Mouse (Mus musculus): ENCODE results near the gene Camk1. TPM values are rescaled to one million over a fixed set of nuclear protein-coding genes. Genes with fewer than 3 reads are reported as not detected.

Gene Camk1
- polyA plus RNA-seq, 1 experiment, result 28.6 TPM

GRCm38 (mm10) chr6:113351161-113351560 lies 7.4 kb upstream of the Camk1 start:
- TF ChIP-seq CTCF (IDR thresholded peaks at IDR 0.05; ENCODE audit: control insufficient read depth, insufficient read depth, low read length), result no peak
- no peak for TF ChIP-seq POLR2A (IDR thresholded peaks at IDR 0.05; ENCODE audit: borderline replicate concordance, control insufficient read depth, low read depth, low read length)
- H3K27ac ChIP-seq (ENCODE audit: control insufficient read depth, insufficient read depth, low read depth, low read length, poor library complexity), result peak overlapping the region; percentile 70; the same call in 1 of the 2 replicates
- no peaks in the 10 kb centered on the region; the same call in 1 of the 2 replicates for H3K4me1 ChIP-seq (ENCODE audit: control insufficient read depth, insufficient read depth, low read length)
- WGBS, result 71% methylated on average over 1 of the region's 1 CpGs
- no peak overlapping the region for H3K4me3 ChIP-seq (replicated peaks; ENCODE audit: control insufficient read depth, low read depth, low read length)

DNA sequence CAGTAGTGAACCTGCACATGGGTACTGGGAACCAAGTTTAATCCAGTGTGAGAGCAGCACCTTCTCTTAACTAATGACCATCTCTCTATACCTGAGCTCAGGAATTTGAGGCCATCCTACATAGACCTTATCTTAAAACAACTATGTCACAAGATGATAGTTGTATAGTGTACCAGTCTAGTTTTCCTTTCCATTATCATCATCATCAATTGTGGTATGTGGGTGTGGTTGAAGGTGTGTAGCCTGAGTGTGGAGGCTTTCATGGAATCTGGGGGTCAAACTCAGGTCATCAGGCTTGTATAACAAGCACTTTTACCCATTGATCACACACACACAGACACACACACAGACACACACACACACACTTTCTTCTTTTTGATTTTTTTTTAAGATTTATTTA lies 6.8 kb upstream of the Camk1 start:
- TF ChIP-seq CTCF (IDR thresholded peaks at IDR 0.05; ENCODE audit: control insufficient read depth, insufficient read depth, low read length), result no peak
- no peak for TF ChIP-seq POLR2A (IDR thresholded peaks at IDR 0.05; ENCODE audit: borderline replicate concordance, control insufficient read depth, low read depth, low read length)
- Histone ChIP-seq H3K4me1 (ENCODE audit: control insufficient read depth, insufficient read depth, low read length) (no peaks in the 10 kb centered on the region; the same call in 1 of the 2 replicates), H3K4me3 (replicated peaks; ENCODE audit: control insufficient read depth, low read depth, low read length) (no peak overlapping the region), H3K27ac (ENCODE audit: control insufficient read depth, insufficient read depth, low read depth, low read length, poor library complexity) (no peak overlapping the region)

- Histone ChIP-seq H3K27ac (ENCODE audit: control insufficient read depth, insufficient read depth, low read depth, low read length, poor library complexity) (no peak overlapping the region), H3K4me1 (ENCODE audit: control insufficient read depth, insufficient read depth, low read length) (peaks cover 2% of the 10 kb centered on the region; the same call in 1 of the 2 replicates), H3K4me3 (replicated peaks; ENCODE audit: control insufficient read depth, low read depth, low read length) (no peak overlapping the region)
- 77% methylated on average over 4 of the region's 4 CpGs for WGBS
- no peak for TF ChIP-seq CTCF (IDR thresholded peaks at IDR 0.05; ENCODE audit: control insufficient read depth, insufficient read depth, low read length)
- no peak for TF ChIP-seq POLR2A (IDR thresholded peaks at IDR 0.05; ENCODE audit: borderline replicate concordance, control insufficient read depth, low read depth, low read length)
Observed at GRCm38 (mm10) chr6:113346897-113347296, 3.1 kb upstream of the Camk1 start.

GRCm38 (mm10) chr6:113344321-113344720 lies 537 bp upstream of the Camk1 start:
- Histone ChIP-seq H3K27ac (ENCODE audit: control insufficient read depth, insufficient read depth, low read depth, low read length, poor library complexity) (no peak overlapping the region), H3K4me3 (replicated peaks; ENCODE audit: control insufficient read depth, low read depth, low read length) (no peak overlapping the region), H3K4me1 (ENCODE audit: control insufficient read depth, insufficient read depth, low read length) (peaks cover 2% of the 10 kb centered on the region)
- 25% methylated on average over 2 of the region's 2 CpGs for WGBS
- TF ChIP-seq POLR2A (IDR thresholded peaks at IDR 0.05; ENCODE audit: borderline replicate concordance, control insufficient read depth, low read depth, low read length), result no peak

DNA sequence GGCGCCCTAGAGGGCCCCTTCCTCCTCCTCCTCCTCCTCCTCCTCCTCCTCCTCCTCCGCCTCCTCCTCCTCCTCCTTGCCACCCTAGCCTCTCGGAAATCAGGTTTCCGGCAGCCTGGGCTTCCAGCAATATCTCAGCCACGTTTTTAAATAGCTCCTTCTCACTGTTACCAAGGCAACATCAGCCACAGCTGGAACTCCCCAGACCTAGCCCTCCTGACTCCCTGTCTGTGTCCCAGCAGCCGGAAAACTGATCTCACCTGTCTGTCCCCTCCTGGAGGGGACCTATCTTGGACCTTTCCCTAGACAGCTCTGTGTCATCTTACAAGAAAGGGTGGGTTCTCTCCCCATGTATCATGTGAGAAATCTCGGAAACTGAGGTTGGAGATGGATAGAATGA lies 1.5 kb downstream of the Camk1 start:
- Histone ChIP-seq H3K4me3 (replicated peaks; ENCODE audit: control insufficient read depth, low read depth, low read length) (no peak overlapping the region), H3K27ac (ENCODE audit: control insufficient read depth, insufficient read depth, low read depth, low read length, poor library complexity) (no peak overlapping the region), H3K4me1 (ENCODE audit: control insufficient read depth, insufficient read depth, low read length) (peaks cover 2% of the 10 kb centered on the region)
- 38% methylated on average over 7 of the region's 7 CpGs for WGBS
- TF ChIP-seq CTCF (IDR thresholded peaks at IDR 0.05; ENCODE audit: control insufficient read depth, insufficient read depth, low read length) (no peak), POLR2A (IDR thresholded peaks at IDR 0.05; ENCODE audit: borderline replicate concordance, control insufficient read depth, low read depth, low read length) (no peak)

GRCm38 (mm10) chr6:113341574-113341973 lies 2.2 kb downstream of the Camk1 start:
- H3K4me3 ChIP-seq (replicated peaks; ENCODE audit: control insufficient read depth, low read depth, low read length), result peak overlapping the region; percentile 27
- peaks cover 2% of the 10 kb centered on the region for H3K4me1 ChIP-seq (ENCODE audit: control insufficient read depth, insufficient read depth, low read length)
- TF ChIP-seq POLR2A (IDR thresholded peaks at IDR 0.05; ENCODE audit: borderline replicate concordance, control insufficient read depth, low read depth, low read length) (no peak), CTCF (IDR thresholded peaks at IDR 0.05; ENCODE audit: control insufficient read depth, insufficient read depth, low read length) (no peak)
- WGBS, result 22% methylated on average over 6 of the region's 6 CpGs
- H3K27ac ChIP-seq (ENCODE audit: control insufficient read depth, insufficient read depth, low read depth, low read length, poor library complexity), result no peak overlapping the region

DNA sequence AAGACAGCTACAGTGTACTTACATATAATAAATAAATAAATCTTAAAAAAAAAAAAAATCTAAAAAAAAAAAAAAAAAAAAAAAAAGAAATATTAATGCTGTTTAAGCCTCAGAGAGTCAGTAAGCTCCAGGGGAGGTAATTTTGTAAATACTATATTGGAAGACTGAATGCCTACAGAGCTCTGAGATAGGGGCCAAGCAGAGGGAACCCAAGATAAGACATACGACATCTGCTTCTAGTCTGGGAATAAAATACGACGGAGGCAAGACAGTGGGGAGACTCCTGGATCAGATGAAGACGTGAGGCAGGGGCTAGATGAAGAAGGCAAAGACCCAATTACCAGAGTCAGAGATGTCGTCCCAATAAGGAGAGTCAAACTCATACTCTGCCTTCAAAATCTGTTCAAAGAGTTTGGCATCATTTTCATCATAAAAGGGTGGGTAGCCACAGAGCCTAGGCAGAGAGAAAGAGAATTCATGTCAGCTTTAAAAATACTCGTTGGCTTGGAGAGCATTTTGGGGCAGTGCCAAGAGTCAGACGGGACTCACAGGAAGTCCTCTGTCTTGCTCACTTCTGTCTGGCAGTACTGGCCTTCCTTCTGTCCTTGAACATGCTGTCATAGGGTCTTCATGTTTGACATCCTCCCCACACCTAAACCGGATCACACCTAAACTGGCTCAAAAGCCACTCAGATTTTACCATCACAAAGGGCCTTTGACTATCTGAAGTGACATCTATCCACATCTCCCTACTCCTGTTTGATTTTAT lies 6.7 kb downstream of the Camk1 start:
- WGBS, result 50% methylated on average over 8 of the region's 8 CpGs
- TF ChIP-seq POLR2A (IDR thresholded peaks at IDR 0.05; ENCODE audit: borderline replicate concordance, control insufficient read depth, low read depth, low read length) (no peak), CTCF (IDR thresholded peaks at IDR 0.05; ENCODE audit: control insufficient read depth, insufficient read depth, low read length) (no peak)
- no peaks in the 10 kb centered on the region; the same call in 1 of the 2 replicates for H3K4me1 ChIP-seq (ENCODE audit: control insufficient read depth, insufficient read depth, low read length)

DNA sequence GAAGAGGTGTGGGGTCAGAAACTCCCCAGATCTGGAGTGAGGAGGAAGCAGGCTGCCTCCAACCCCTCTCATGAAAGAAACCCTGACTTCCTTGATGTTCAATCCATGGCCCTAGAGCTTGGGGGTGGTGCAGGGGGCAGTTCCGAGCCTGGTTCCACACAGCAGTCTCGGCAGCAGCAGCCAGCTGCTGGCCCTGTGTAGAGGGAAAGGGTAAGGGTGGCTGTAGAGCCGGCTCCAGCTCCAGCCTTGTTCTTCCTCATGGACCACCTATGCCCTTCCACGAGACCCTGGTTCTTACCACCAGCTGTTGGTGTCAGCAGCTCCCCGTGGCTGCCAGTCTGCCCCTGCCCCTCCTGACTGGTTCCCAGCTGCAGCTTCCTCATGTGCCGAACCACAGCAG lies 9.6 kb downstream of the Camk1 start:
- H3K4me3 ChIP-seq (replicated peaks; ENCODE audit: control insufficient read depth, low read depth, low read length), result no peak overlapping the region
- WGBS, result 54% methylated on average over 6 of the region's 6 CpGs
- no peak overlapping the region for H3K27ac ChIP-seq (ENCODE audit: control insufficient read depth, insufficient read depth, low read depth, low read length, poor library complexity)
- TF ChIP-seq CTCF (IDR thresholded peaks at IDR 0.05; ENCODE audit: control insufficient read depth, insufficient read depth, low read length), result no peak
- TF ChIP-seq POLR2A (IDR thresholded peaks at IDR 0.05; ENCODE audit: borderline replicate concordance, control insufficient read depth, low read depth, low read length), result no peak
- peaks cover 2% of the 10 kb centered on the region; the same call in 1 of the 2 replicates for H3K4me1 ChIP-seq (ENCODE audit: control insufficient read depth, insufficient read depth, low read length)

More for the DNA sequence above, 6.7 kb downstream of the Camk1 start:
- Histone ChIP-seq H3K4me3 (replicated peaks; ENCODE audit: control insufficient read depth, low read depth, low read length) (no peak overlapping the region), H3K27ac (ENCODE audit: control insufficient read depth, insufficient read depth, low read depth, low read length, poor library complexity) (no peak overlapping the region)

Data from bone marrow, adult 2 months (tissue).